Mouse (Mus musculus) spleen, postnatal 0 days (tissue): ENCODE results near the gene Selenom. TPM values are rescaled to one million over a fixed set of nuclear protein-coding genes. Genes with fewer than 3 reads are reported as not detected.

Experiments
- polyA plus RNA-seq: library from polyadenylated mRNA; unstranded; fragments of >200 nt; fragmentation: Nextera tagmentation; extraction: Ambion mirVana; gene quantifications from 2 replicates; pipeline ENCODE4 v1.2.1, GENCODE M21; 2015

Selenom gene
- 40.3 and 50.7 TPM in 2 replicates for polyA plus RNA-seq

GRCm38 (mm10) chr11:3514529-3515054, at the start of gene Selenom:
Gene Selenom, plus strand, starts transcription at chr11:3514684.

GRCm38 (mm10) chr11:3487952-3488570, 26.4 kb upstream of the Selenom start, which contains the start of gene Pla2g3:
Gene Pla2g3, plus strand, starts transcription at chr11:3488284.

DNA sequence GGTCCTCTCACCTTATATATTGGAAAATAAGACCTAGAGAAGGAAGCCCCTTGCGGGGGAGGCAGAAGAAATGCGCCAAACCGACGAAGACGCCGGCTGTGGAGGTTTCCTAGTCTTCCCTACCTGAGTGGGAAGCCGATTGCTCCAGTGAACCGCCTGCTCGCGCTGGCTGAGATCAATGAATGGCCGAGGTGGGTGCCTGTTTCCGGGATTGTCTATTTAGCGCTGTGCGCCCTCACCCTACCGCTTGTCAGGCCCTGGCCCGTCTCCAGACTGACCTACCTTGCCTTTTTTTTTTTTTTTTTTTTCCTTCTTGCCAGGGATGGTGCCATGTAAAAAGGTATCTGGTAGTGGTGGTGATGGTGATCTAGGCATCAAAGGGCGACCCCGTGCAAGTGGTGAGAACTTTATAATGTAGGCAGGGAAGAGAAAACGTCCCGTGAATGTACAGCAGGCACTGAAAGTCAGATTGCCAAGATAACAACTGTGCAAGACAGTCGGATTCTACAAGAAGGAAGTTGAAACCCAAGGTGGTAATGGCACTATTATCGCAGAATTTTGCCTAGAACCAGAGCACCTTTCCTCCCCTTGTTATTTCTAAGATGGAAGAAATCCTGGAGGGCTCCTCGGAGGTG, 26.1 kb downstream of the Selenom start, which contains the start of gene Smtn:
TSS of gene Smtn (minus strand) at position 162 of the 635 bp plus-strand sequence.

Other genes starting within 250 kb of the Selenom start
- 130 and 132 TPM in 2 replicates for gene Drg1, start 248.3 kb upstream of the Selenom start, polyA plus RNA-seq
- 21.2 and 22.8 TPM in 2 replicates for gene Patz1, start 225.8 kb upstream of the Selenom start, polyA plus RNA-seq
- 8.5 and 9.0 TPM in 2 replicates for gene Pik3ip1, start 184.3 kb upstream of the Selenom start, polyA plus RNA-seq
- 23.6 and 26.8 TPM in 2 replicates for gene Limk2, start 105.5 kb upstream of the Selenom start, polyA plus RNA-seq
- 6.1 and 9.4 TPM in 2 replicates for gene Rnf185, start 62.3 kb upstream of the Selenom start, polyA plus RNA-seq
- gene Pla2g3, start 26.4 kb upstream of the Selenom start, polyA plus RNA-seq: 0.22 TPM in 2 replicates
- gene Inpp5j, start 9.9 kb upstream of the Selenom start, polyA plus RNA-seq: 1.5 and 2.2 TPM in 2 replicates
- 17.0 and 18.6 TPM in 2 replicates for gene Smtn, start 25.9 kb downstream of the Selenom start, polyA plus RNA-seq
- 8.2 and 8.3 TPM in 2 replicates for gene Morc2a, start 134.5 kb downstream of the Selenom start, polyA plus RNA-seq